Mouse (Mus musculus) T-helper 17 cell (primary cell): ENCODE measurements around the gene Scel.

Experiments
- in situ Hi-C, 2 experiments: fragments of 300-600 bp; cut with MboI, MseI; formaldehyde crosslinking; loops; 1 replicate in 1 of 2; 2 replicates in 1 of 2; pipeline ENCODE4 v1.15.1; 2025; ENCODE audit warnings: high pct_unique_total_duplicates in 2 of 2

Scel gene

GRCm38 (mm10) chr14:103556609-103557008 lies 43.5 kb downstream of the Scel start:
- in situ Hi-C loops: loop anchor here (25.0 kb wide), 2 partner anchors 481 to 906 kb away; partner anchors contain the start of gene Pou4f1 (in 1 of the 2)

- in situ Hi-C loops: loop anchor here (25.0 kb wide), 2 partner anchors 476 to 901 kb away; partner anchors contain the start of gene Pou4f1 (in 1 of the 2)
These were observed 48.4 kb downstream of the Scel start for GRCm38 (mm10) chr14:103561383-103562096.

DNA sequence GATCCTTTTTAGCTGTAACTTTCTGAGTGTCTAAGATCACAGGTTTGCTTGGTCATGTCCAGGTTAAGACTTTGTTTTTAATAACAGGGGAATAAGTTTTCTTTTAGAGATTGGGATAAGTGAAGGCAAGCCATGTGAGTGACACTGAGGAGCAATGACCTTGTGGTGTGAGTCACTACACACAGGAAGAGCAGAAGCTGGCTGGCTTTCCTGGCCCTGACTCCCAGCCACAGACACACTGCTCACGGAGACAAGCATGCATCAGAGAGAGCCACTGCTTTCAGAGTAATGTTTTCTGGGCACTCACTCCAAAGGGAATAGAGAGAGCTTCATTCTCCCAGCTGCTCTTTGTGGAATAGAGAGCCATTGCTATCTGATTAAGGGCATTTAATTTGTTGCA lies 54.8 kb downstream of the Scel start:
- in situ Hi-C loops: loop anchor here (5.0 to 25.0 kb wide), 3 partner anchors 54 to 894 kb away; partner anchors contain the start of gene Pou4f1 (in 1 of the 2)

- in situ Hi-C loops: loop anchor here (5.0 to 25.0 kb wide), 3 partner anchors 54 to 894 kb away; partner anchors contain the start of gene Pou4f1 (in 1 of the 2)
These were observed 55.3 kb downstream of the Scel start for GRCm38 (mm10) chr14:103568433-103568832.

DNA sequence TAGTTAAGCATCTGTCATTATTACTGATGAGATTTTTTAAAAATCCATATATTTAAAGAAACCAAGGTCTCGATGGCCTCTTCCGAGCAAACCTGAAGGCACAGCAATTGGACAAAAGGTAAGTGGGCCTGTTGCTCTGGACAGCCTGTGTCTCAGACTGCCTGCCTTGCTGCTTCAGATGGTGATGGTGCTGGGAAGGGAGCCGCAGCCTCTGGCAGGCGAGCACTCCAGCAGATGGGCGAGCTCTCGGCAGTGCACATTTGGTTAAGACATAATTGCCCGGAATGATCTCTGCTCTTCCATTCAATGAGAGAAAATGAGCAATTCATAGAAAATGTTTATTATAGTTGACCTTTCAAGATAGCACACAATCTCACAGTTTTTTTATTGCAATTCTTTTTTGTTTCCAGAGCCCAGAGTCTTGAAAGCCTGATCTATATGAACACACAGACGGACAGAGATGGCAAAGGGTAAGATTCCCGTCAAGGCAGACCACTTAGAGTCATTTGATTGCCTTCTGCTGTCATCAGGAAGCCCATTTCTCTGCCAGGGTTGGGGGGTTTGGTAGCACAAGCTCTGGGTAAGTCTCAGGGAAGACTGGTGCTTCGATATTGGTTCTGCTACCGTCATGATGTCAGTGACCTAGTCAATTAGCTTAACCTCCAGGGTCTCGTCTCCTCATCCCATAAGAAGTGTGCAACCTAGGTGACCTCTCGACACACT lies 58.6 kb downstream of the Scel start:
- in situ Hi-C loops: loop anchor here (25.0 kb wide), 2 partner anchors 466 to 891 kb away; partner anchors contain the start of gene Pou4f1 (in 1 of the 2)

DNA sequence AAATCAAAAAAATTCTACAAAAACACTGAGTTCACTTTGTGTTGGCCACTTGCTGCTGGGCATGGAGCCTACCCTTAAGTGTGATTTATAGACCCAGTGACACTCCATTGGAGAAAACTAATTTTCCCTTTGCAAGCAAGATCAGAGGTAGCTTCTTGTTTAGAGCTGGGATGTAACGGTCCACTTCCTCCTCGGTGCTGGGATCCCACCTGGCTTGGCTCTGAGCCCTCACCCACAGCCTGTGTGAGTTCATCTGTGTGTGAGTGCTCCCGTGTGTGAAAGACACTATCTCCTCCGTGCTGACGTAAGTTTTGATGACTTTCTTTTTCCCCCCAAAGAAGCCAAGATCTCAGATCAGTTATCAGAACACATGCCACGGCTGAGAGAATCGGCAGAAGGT lies 62.7 kb downstream of the Scel start:
- in situ Hi-C loops: no loop called here

- in situ Hi-C loops: no loop called here
These were observed 63.9 kb downstream of the Scel start for GRCm38 (mm10) chr14:103577011-103577410.

- in situ Hi-C loops: no loop called here
These were observed 73.5 kb downstream of the Scel start for GRCm38 (mm10) chr14:103586662-103587061.

DNA sequence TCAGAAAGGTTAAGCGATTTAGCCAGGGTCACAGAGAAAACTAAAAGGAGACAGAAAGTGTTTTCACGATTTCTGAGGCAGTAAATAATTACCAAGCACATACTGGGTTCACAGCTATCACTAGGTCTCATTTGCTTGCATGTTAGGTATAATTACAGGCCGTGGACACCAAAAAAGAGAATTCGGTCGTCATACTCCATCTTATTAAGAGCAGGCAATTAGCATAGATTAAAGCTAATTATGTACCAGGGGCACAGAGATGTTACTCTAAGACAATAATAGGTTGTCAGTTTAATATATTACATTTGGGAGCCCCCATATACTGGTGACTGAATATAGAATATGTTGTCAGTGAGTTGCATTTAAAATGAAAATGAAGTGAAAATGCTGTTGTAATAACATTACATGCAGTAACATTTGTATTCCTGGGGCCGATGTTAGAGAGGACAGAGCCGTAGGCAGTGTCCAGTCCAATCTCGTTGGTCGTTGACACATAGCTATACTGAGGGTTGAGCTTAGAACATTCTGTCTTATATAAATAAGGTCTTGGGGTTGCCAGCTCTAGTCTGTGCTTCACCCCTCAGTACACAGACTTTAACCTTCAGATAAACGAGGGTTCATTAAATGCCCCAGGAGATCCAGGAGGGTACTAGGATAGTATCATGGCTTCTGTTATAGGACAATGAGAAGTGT lies 74.2 kb downstream of the Scel start:
- in situ Hi-C loops: no loop called here

DNA sequence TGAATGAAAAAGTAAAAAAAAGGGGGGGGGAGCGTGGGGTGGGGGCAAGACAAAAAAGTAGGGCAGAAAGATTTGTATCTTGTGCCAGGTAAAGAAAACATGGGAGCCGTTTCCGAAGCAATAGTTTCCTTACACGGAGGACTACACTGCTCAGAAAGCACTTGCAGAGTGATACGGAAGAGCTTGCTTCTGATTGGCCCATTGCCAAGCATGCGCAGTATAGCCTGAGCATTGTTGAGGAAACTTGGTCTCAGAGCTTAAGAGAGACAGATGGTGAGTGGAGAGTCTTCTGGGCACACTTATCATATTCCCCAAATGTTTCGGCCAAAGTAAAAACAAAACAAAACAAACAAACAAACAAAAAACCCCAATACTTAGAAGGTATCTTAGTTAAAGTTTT lies 76.7 kb downstream of the Scel start:
- in situ Hi-C loops: no loop called here

DNA sequence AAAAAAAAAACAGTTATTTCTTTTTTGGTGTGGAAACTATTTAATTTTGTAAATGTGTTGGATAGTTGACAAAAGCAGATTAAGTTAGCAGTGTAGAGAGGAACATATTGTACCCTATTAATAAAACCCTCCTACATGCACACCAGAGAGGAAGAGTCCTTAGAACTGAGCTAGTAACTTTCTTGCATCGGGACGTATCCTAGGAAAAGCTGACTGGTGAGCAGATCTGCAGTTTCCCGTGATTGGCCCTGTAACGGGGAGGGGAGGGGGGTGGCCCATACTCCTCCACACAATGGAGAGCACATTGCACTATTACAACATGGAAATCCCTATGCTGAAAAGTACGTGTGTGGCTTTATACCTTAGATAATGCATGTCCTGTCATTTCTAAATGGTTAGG lies 82.7 kb downstream of the Scel start:
- in situ Hi-C loops: no loop called here

- in situ Hi-C loops: no loop called here
These were observed 94.9 kb downstream of the Scel start for GRCm38 (mm10) chr14:103608063-103608462.

DNA sequence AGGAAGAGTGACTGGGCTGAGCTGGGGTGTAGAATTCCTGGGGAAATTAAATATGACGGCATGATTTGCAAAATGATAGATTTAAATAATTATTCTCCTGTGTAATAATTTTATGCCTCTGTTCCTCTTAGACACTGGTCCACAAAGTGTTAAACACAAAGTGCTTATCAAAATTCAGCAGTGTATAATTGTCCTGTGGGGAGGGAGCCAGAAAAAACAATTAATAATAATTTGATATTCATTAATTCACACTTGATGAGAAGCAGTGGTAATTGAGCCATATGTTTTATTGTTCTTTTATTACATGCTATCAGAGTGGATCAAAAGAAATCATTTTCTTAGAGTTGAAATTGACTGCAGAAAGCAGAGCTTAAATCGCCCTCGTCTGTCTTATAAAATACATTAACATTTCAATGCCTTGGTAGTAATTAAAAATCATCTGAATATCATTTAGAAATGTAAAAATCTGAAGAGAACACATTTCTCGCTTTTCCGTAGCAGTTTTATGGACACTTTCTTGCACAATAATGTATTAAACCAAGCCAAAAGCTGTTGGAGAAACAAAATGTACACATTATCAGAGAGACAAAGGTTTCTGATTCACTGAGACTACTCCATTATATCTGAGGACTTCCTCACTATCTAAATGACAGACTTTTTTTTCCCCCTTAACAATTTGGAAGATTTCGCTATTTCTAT lies 100.6 kb downstream of the Scel start:
- in situ Hi-C loops: no loop called here

GRCm38 (mm10) chr14:103614272-103614587 lies 101.1 kb downstream of the Scel start:
- in situ Hi-C loops: no loop called here

- in situ Hi-C loops: loop anchor here (5.0 kb wide), 3 partner anchors 48 to 223 kb away; partner anchors contain the start of gene Ednrb (in 1 of the 2)
These were observed 106.6 kb downstream of the Scel start for GRCm38 (mm10) chr14:103619756-103620155.

DNA sequence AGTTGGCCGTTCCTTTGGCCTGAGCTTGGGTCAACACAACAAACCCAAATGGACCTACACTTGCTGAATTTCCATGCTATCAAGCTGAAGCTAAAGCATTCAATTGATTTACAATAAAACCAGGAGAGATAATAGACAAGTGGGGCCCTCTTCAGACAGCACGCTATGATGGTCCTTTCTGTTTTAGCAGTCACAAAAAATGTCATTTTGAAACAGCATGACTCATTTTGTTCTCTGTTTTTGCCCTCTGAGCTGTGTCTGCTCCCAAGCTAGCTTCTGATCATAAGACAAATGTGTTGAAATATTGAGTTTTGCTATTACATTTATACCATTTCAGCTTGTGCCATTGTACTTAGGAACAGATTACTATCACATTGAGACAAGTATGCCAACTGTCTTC lies 108.1 kb downstream of the Scel start:
- in situ Hi-C loops: loop anchor here in 1 of 2 experiments (5.0 kb wide), 2 partner anchors 46 to 54 kb away; no protein-coding TSS in a partner anchor

GRCm38 (mm10) chr14:103626100-103626499 lies 113.0 kb downstream of the Scel start:
- in situ Hi-C loops: loop anchor here (5.0 kb wide), 2 partner anchors 76 to 159 kb away; no protein-coding TSS in a partner anchor

- in situ Hi-C loops: loop anchor here (5.0 kb wide), 2 partner anchors 72 to 163 kb away; no protein-coding TSS in a partner anchor
These were observed 116.7 kb downstream of the Scel start for GRCm38 (mm10) chr14:103629639-103630364.

GRCm38 (mm10) chr14:103630545-103630944 lies 117.4 kb downstream of the Scel start:
- in situ Hi-C loops: no loop called here

DNA sequence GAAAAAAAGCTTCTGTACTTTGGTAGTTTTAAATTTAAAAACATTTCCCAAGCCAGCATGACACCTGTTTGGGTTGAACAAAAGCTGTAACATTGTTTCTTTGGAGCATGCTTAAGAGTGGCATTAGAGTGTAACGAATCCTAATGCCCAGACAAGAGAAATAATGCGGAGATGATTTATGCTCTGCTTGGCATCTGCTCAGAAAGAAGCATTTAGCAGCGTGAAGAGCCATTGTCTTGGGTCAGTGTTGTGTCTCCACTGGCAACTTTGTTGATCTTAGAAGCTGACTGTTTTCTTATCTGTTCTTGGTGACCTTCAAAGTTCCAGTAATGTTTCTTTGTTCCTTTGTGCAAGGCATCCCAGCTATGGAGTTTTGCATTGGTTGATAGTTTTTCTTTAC lies 130.8 kb downstream of the Scel start:
- in situ Hi-C loops: no loop called here
